ENCODE assay signal across 24 mouse cellular contexts in the genomic region with DNA sequence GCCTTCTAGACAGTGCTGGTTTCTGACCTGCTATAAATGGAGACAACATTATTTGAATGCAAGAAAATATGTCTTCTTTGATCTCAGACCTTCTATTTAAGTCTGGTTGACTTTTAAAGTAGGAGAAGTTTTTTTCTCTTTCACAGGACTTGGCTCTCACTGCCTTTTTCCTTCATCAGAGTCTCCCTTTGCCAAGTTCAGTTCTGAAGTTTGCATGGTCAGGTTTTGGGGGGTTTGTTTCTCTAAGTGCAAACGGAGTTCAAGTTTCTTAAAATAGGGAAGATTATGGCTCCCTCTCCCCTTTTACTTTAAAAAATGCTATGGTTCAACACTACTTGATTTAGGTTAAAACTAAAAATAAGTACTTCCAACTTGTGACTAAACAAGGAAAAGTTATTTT.
DNase-seq lines count a peak whose midpoint lies in the region; ATAC-seq and TF ChIP-seq lines count a peak whose summit lies in the region.
"Had no signal": no experiment of that assay in that cellular context is flagged by ENCODE, and none has a peak within 500 bp of the region (broad histone marks: within the 10 kb centered on the region; RNA-seq: fewer than 3 reads in every experiment).

No protein-coding gene starts in this region.

- no peaks in the 10 kb centered on the region for H3K36me3 ChIP-seq in embryonic facial prominence, embryonic 14.5 days (ENCODE audit: control insufficient read depth, insufficient read depth, low read length)
- no peaks in the 10 kb centered on the region for H3K36me3 ChIP-seq in embryonic facial prominence, embryonic 10.5 days (replicated peaks)
- H3K36me3 ChIP-seq in kidney, postnatal 0 days (ENCODE audit: insufficient read depth, low read length): no peaks in the 10 kb centered on the region
- no peaks in the 10 kb centered on the region for H3K36me3 ChIP-seq in midbrain, embryonic 11.5 days (ENCODE audit: control insufficient read depth, insufficient read depth, low read length)
- no peaks in the 10 kb centered on the region for H3K36me3 ChIP-seq in midbrain, embryonic 15.5 days (replicated peaks)
- H3K36me3 ChIP-seq: embryonic facial prominence, embryonic 13.5 days; forebrain, embryonic 15.5 days; G1E had no signal

- H3K9me3 ChIP-seq in embryonic facial prominence, embryonic 14.5 days (ENCODE audit: control insufficient read depth, low read length): no peaks in the 10 kb centered on the region
- H3K9me3 ChIP-seq in embryonic facial prominence, embryonic 10.5 days: no peaks in the 10 kb centered on the region
- H3K9me3 ChIP-seq in kidney, postnatal 0 days (replicated peaks; ENCODE audit: low read length): no peaks in the 10 kb centered on the region
- H3K9me3 ChIP-seq in midbrain, embryonic 11.5 days (ENCODE audit: control insufficient read depth, low read length): no peaks in the 10 kb centered on the region
- no peaks in the 10 kb centered on the region for H3K9me3 ChIP-seq in midbrain, embryonic 15.5 days
- H3K9me3 ChIP-seq: embryonic facial prominence, embryonic 13.5 days; forebrain, embryonic 13.5 days; forebrain, embryonic 15.5 days; G1E had no signal

- H3K9ac ChIP-seq in embryonic facial prominence, embryonic 14.5 days (ENCODE audit: low read depth, low read length): no peak overlapping the region
- no peak overlapping the region for H3K9ac ChIP-seq in kidney, postnatal 0 days (ENCODE audit: low read depth, low read length)
- no peak overlapping the region for H3K9ac ChIP-seq in midbrain, embryonic 11.5 days (ENCODE audit: low read length)
- H3K9ac ChIP-seq in midbrain, embryonic 15.5 days: no peak overlapping the region
- H3K9ac ChIP-seq: embryonic facial prominence, embryonic 13.5 days; forebrain, embryonic 13.5 days; forebrain, embryonic 15.5 days; forebrain, postnatal 0 days had no signal

- no peak for TF ChIP-seq CTCF in kidney, postnatal 0 days (IDR thresholded peaks at IDR 0.05; ENCODE audit: low read depth)

- WGBS in embryonic facial prominence, embryonic 14.5 days: 64% methylated on average over 1 of the region's 1 CpGs
- 93% methylated on average over 1 of the region's 1 CpGs for WGBS in embryonic facial prominence, embryonic 10.5 days
- WGBS in kidney, postnatal 0 days: 41% methylated on average over 1 of the region's 1 CpGs
- WGBS in midbrain, embryonic 11.5 days: 69% methylated on average over 1 of the region's 1 CpGs
- 91% methylated on average over 1 of the region's 1 CpGs for WGBS in midbrain, embryonic 15.5 days

- DNase-seq in embryonic facial prominence, embryonic 14.5 days (ENCODE audit: low spot score): peak; percentile 70
- no peak for DNase-seq in embryonic facial prominence, embryonic 10.5 days (ENCODE audit: low spot score)
- peak; percentile 69 for DNase-seq in kidney, postnatal 0 days (ENCODE audit: low spot score)
- no peak for DNase-seq in kidney, postnatal 25 days
- DNase-seq in midbrain, embryonic 11.5 days (ENCODE audit: low spot score, missing footprints): peak; percentile 72
- DNase-seq: adrenal gland, adult 8-10 months; adrenal gland, postnatal 14 days; adrenal gland, postnatal 36 days; B cell, adult 2 months; cerebellum, adult 11-12 months; cerebellum, adult 2 months; cerebellum, adult 9-10 months; cerebellum, postnatal 10 days; cerebellum, postnatal 25 days; forebrain, postnatal 0 days had no signal

- H3K27me3 ChIP-seq in embryonic facial prominence, embryonic 14.5 days (replicated peaks; ENCODE audit: control insufficient read depth, insufficient read depth, low read length): no peaks in the 10 kb centered on the region
- H3K27me3 ChIP-seq in embryonic facial prominence, embryonic 10.5 days (replicated peaks; ENCODE audit: low read depth, poor library complexity, severe bottlenecking): no peaks in the 10 kb centered on the region
- H3K27me3 ChIP-seq in kidney, postnatal 0 days (ENCODE audit: insufficient read depth, low read length): no peaks in the 10 kb centered on the region
- no peaks in the 10 kb centered on the region for H3K27me3 ChIP-seq in midbrain, embryonic 11.5 days (ENCODE audit: control insufficient read depth, insufficient read depth, low read length)
- H3K27me3 ChIP-seq in midbrain, embryonic 15.5 days (replicated peaks): no peaks in the 10 kb centered on the region
- H3K27me3 ChIP-seq: CH12.LX; embryonic facial prominence, embryonic 13.5 days; forebrain, embryonic 13.5 days; forebrain, embryonic 15.5 days; Patski had no signal

- H3K4me2 ChIP-seq in embryonic facial prominence, embryonic 14.5 days (ENCODE audit: low read depth, low read length): no peak overlapping the region
- H3K4me2 ChIP-seq in kidney, postnatal 0 days (ENCODE audit: low read length): no peak overlapping the region
- H3K4me2 ChIP-seq in midbrain, embryonic 11.5 days: no peak overlapping the region
- H3K4me2 ChIP-seq in midbrain, embryonic 15.5 days: no peak overlapping the region
- H3K4me2 ChIP-seq: embryonic facial prominence, embryonic 13.5 days; forebrain, embryonic 13.5 days; forebrain, embryonic 15.5 days had no signal

- ATAC-seq in embryonic facial prominence, embryonic 14.5 days (ENCODE audit: low read depth): no peak
- ATAC-seq in kidney, postnatal 0 days (replicated peaks; ENCODE audit: low FRiP score, low read depth): no peak
- no peak for ATAC-seq in midbrain, embryonic 11.5 days (ENCODE audit: low FRiP score)
- ATAC-seq in midbrain, embryonic 15.5 days (replicated peaks): no peak
- ATAC-seq: activated CD4-positive, CD25-positive, alpha-beta regulatory T cell, adult 4 months; CD4-positive, CD25-positive, alpha-beta regulatory T cell, adult 4 months; forebrain, embryonic 13.5 days; forebrain, embryonic 15.5 days; forebrain, postnatal 0 days; Patski had no signal

- H3K4me1 ChIP-seq in embryonic facial prominence, embryonic 14.5 days (ENCODE audit: control insufficient read depth, insufficient read depth, low read length): no peaks in the 10 kb centered on the region
- peaks cover 6% of the 10 kb centered on the region; the same call in 1 of the 2 replicates for H3K4me1 ChIP-seq in embryonic facial prominence, embryonic 10.5 days
- H3K4me1 ChIP-seq in kidney, postnatal 0 days (replicated peaks; ENCODE audit: insufficient read depth, low read length): no peaks in the 10 kb centered on the region
- H3K4me1 ChIP-seq in midbrain, embryonic 11.5 days (ENCODE audit: control insufficient read depth, insufficient read depth, low read length): no peaks in the 10 kb centered on the region
- no peaks in the 10 kb centered on the region for H3K4me1 ChIP-seq in midbrain, embryonic 15.5 days
- H3K4me1 ChIP-seq: embryonic facial prominence, embryonic 13.5 days had no signal

- H3K27ac ChIP-seq in embryonic facial prominence, embryonic 14.5 days (replicated peaks; ENCODE audit: low read depth, low read length): no peak overlapping the region
- H3K27ac ChIP-seq in embryonic facial prominence, embryonic 10.5 days (replicated peaks): no peak overlapping the region
- no peak overlapping the region for H3K27ac ChIP-seq in kidney, postnatal 0 days
- no peak overlapping the region for H3K27ac ChIP-seq in midbrain, embryonic 11.5 days (ENCODE audit: low read depth, low read length)
- H3K27ac ChIP-seq in midbrain, embryonic 15.5 days: no peak overlapping the region
- H3K27ac ChIP-seq: embryonic facial prominence, embryonic 13.5 days; forebrain, embryonic 13.5 days; forebrain, embryonic 15.5 days had no signal

- no peak overlapping the region for H3K4me3 ChIP-seq in embryonic facial prominence, embryonic 14.5 days (ENCODE audit: low read depth, low read length)
- H3K4me3 ChIP-seq in embryonic facial prominence, embryonic 10.5 days: no peak overlapping the region
- H3K4me3 ChIP-seq in kidney, postnatal 0 days (replicated peaks; ENCODE audit: low read depth, low read length): no peak overlapping the region
- H3K4me3 ChIP-seq in midbrain, embryonic 11.5 days (ENCODE audit: low read depth, low read length): no peak overlapping the region
- H3K4me3 ChIP-seq in midbrain, embryonic 15.5 days: no peak overlapping the region
- H3K4me3 ChIP-seq: embryonic facial prominence, embryonic 13.5 days; forebrain, embryonic 13.5 days; forebrain, embryonic 15.5 days had no signal

Comparison
In these comparisons a context has a peak if more than half of its experiments do, and no peak if none do; other contexts are left out.
1. DNase-seq: peak in embryonic facial prominence, embryonic 14.5 days (single experiment), kidney, postnatal 0 days (single experiment) and midbrain, embryonic 11.5 days (single experiment); none in embryonic facial prominence, embryonic 10.5 days (single experiment) and kidney, postnatal 25 days (0 of 2).